Mouse (Mus musculus): ENCODE results near the gene Casq2. TPM values are rescaled to one million over a fixed set of nuclear protein-coding genes. Genes with fewer than 3 reads are reported as not detected.

The Casq2 gene
- polyA plus RNA-seq, 1 experiment from 2014 or later: 0.17 TPM

GRCm38 (mm10) chr3:102079413-102079812 is 6.8 kb upstream of the Casq2 start:
- CTCF ChIA-PET: interaction anchor here (1.8 kb wide), 1 partner anchor 164 kb away, joined by 9 read pairs; no protein-coding TSS in a partner anchor
- no peaks in the 10 kb centered on the region for H3K27me3 ChIP-seq
- TF ChIP-seq CTCF (IDR thresholded peaks at IDR 0.05): no peak
- in situ Hi-C loops (cut with MboI; ENCODE audit: low pct_unique_long_range_greater_than_20kb): no loop called here
- no peak for ATAC-seq
- no peak for DNase-seq (ENCODE audit: low read depth, low spot score)
- POLR2A ChIA-PET: no interaction called here

DNA sequence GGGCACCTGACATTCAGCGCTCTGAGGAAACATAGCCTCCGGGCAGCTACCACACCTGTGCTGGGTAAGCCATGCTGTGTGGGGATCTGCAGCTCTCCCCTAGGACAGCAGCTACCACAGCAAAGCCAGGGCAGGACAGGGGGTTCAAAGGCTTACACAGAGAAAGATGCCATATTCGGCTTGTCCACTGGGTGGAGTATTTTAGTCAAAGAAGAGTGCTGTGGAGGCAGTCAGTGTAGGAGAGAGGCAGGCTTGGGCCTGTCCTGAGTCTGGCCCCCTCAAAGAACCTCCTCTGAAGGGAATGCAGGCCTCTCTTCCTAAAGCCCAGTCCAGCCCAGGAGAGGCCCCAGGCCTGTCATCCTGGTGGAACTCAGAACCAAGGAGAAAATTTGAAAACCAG is 4.4 kb upstream of the Casq2 start:
- H3K27me3 ChIP-seq: no peaks in the 10 kb centered on the region
- CTCF ChIA-PET: interaction anchor here (0.8 to 2.0 kb wide), 5 partner anchors 12 to 167 kb away, joined by 3 to 19 read pairs (median 7); no protein-coding TSS in a partner anchor
- ATAC-seq: peak; percentile 61
- POLR2A ChIA-PET: interaction anchor here (2.7 kb wide), 1 partner anchor 161 kb away, joined by 10 read pairs; no protein-coding TSS in a partner anchor
- no peak for DNase-seq (ENCODE audit: low read depth, low spot score)
- peak; percentile 76 for TF ChIP-seq CTCF (IDR thresholded peaks at IDR 0.05)
- in situ Hi-C loops (cut with MboI; ENCODE audit: low pct_unique_long_range_greater_than_20kb): loop anchor here (5.0 to 10.0 kb wide), 2 partner anchors 160 to 723 kb away; no protein-coding TSS in a partner anchor

DNA sequence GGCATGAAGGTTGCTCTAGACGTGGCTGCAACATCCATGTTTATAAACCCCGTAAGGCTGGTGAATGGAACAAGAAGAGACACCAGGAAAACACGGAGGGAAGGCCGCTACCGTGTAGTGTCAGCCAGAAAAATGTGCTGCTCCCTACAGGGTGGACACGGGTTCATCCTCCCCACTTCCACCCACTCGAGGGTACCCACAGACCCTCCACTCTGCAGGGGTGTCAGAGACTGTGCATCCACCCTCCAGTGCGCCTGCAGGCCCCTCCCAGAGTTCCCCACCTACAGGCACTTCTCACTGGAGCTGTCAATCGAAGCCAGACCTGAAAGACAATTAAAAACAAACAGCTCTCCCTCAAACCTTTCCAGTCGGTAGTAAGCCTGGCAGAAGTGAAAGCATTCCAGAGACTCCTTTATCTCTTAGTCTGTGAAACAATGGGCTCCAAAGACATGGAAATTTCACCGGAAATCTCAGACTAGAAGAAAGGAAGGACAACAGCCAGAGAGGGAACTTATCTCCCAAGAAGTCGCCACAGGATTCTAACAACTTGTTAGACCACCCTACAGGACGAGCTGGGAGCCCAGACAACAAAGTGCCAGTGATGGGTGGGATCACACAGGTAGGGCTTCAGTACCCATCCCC is 2.5 kb upstream of the Casq2 start:
- ATAC-seq (no peak), DNase-seq (ENCODE audit: low read depth, low spot score) (no peak)
- in situ Hi-C loops (cut with MboI; ENCODE audit: low pct_unique_long_range_greater_than_20kb): loop anchor here (5.0 to 10.0 kb wide), 2 partner anchors 159 to 721 kb away; no protein-coding TSS in a partner anchor

GRCm38 (mm10) chr3:102084833-102085491 is 1.3 kb upstream of the Casq2 start:
- ATAC-seq (no peak), DNase-seq (ENCODE audit: low read depth, low spot score) (no peak)
- no peak for TF ChIP-seq CTCF (IDR thresholded peaks at IDR 0.05)
- in situ Hi-C loops (cut with MboI; ENCODE audit: low pct_unique_long_range_greater_than_20kb): loop anchor here (5.0 to 10.0 kb wide), 2 partner anchors 157 to 720 kb away; no protein-coding TSS in a partner anchor
- POLR2A ChIA-PET: interaction anchor here (0.9 kb wide), 1 partner anchor 117 kb away, joined by 3 read pairs; no protein-coding TSS in a partner anchor
- H3K27me3 ChIP-seq: no peaks in the 10 kb centered on the region
- CTCF ChIA-PET: interaction anchor here (0.6 kb wide), 1 partner anchor 157 kb away, joined by 3 read pairs; no protein-coding TSS in a partner anchor

More for the DNA sequence above, 2.5 kb upstream of the Casq2 start:
- no peaks in the 10 kb centered on the region for H3K27me3 ChIP-seq
- POLR2A ChIA-PET: no interaction called here
- no peak for TF ChIP-seq CTCF (IDR thresholded peaks at IDR 0.05)
- CTCF ChIA-PET: interaction anchor here (0.6 to 1.0 kb wide), 2 partner anchors 39 to 159 kb away, joined by 3 read pairs; no protein-coding TSS in a partner anchor

GRCm38 (mm10) chr3:102085719-102086118 is 496 bp upstream of the Casq2 start:
- no peaks in the 10 kb centered on the region for H3K27me3 ChIP-seq
- ATAC-seq: no peak
- in situ Hi-C loops (cut with MboI; ENCODE audit: low pct_unique_long_range_greater_than_20kb): loop anchor here (10.0 kb wide), 1 partner anchor 719 kb away; no protein-coding TSS in a partner anchor
- TF ChIP-seq CTCF (IDR thresholded peaks at IDR 0.05): no peak
- ChIA-PET POLR2A (interaction anchor here (0.9 kb wide), 1 partner anchor 116 kb away, joined by 3 read pairs; no protein-coding TSS in a partner anchor), CTCF (interaction anchor here (1.7 to 1.9 kb wide), 2 partner anchors 111 to 158 kb away, joined by 4 to 9 read pairs; no protein-coding TSS in a partner anchor)
- DNase-seq (ENCODE audit: low read depth, low spot score): no peak

GRCm38 (mm10) chr3:102094841-102095240 is 8.6 kb downstream of the Casq2 start:
- no peak for DNase-seq (ENCODE audit: low read depth, low spot score)
- CTCF ChIA-PET: no interaction called here
- TF ChIP-seq CTCF (IDR thresholded peaks at IDR 0.05): no peak
- no peaks in the 10 kb centered on the region for H3K27me3 ChIP-seq
- POLR2A ChIA-PET: no interaction called here
- no peak for ATAC-seq
- in situ Hi-C loops (cut with MboI; ENCODE audit: low pct_unique_long_range_greater_than_20kb): no loop called here

- in situ Hi-C loops (cut with MboI; ENCODE audit: low pct_unique_long_range_greater_than_20kb): no loop called here
- CTCF ChIA-PET: interaction anchor here (1.9 kb wide), 1 partner anchor 14 kb away, joined by 7 read pairs; no protein-coding TSS in a partner anchor
Observed at GRCm38 (mm10) chr3:102095412-102095811, 9.2 kb downstream of the Casq2 start.

GRCm38 (mm10) chr3:102096366-102096765 is 10.2 kb downstream of the Casq2 start:
- no peak for TF ChIP-seq CTCF (IDR thresholded peaks at IDR 0.05)
- ChIA-PET POLR2A (no interaction called here), CTCF (interaction anchor here (1.9 kb wide), 1 partner anchor 15 kb away, joined by 7 read pairs; no protein-coding TSS in a partner anchor)
- no peaks in the 10 kb centered on the region for H3K27me3 ChIP-seq
- in situ Hi-C loops (cut with MboI; ENCODE audit: low pct_unique_long_range_greater_than_20kb): no loop called here
- no peak for DNase-seq (ENCODE audit: low read depth, low spot score)
- ATAC-seq: no peak

More at GRCm38 (mm10) chr3:102095412-102095811, 9.2 kb downstream of the Casq2 start:
- no peak for TF ChIP-seq CTCF (IDR thresholded peaks at IDR 0.05)
- DNase-seq (ENCODE audit: low read depth, low spot score) (no peak), ATAC-seq (no peak)
- H3K27me3 ChIP-seq: no peaks in the 10 kb centered on the region
- POLR2A ChIA-PET: no interaction called here

DNA sequence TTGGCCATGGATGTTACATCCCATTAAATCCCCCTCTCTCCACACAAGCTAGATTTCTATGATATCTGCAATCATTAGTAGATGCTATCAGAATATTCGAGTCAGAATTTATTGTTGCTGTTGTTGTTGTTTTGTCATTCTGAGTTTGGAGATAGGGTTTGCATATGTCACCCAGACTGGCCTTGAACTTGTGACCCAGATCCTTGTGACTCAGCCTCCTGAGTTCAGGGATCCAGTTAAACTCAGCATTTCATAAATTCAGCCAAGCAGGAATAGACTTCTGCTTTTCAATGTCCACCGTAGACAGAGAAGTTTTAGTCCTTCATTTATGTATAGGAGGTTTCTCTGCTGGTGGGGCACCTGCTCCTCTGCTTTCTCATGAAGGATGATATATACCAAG is 10.8 kb downstream of the Casq2 start:
- DNase-seq (ENCODE audit: low read depth, low spot score) (no peak), ATAC-seq (no peak)
- TF ChIP-seq CTCF (IDR thresholded peaks at IDR 0.05): no peak
- CTCF ChIA-PET: interaction anchor here (1.9 kb wide), 1 partner anchor 16 kb away, joined by 7 read pairs; no protein-coding TSS in a partner anchor
- POLR2A ChIA-PET: no interaction called here
- no peaks in the 10 kb centered on the region for H3K27me3 ChIP-seq
- in situ Hi-C loops (cut with MboI; ENCODE audit: low pct_unique_long_range_greater_than_20kb): no loop called here

- DNase-seq (ENCODE audit: low read depth, low spot score): no peak
- CTCF ChIA-PET: interaction anchor here (6.1 kb wide), 1 partner anchor 8 kb away, joined by 32 read pairs; no protein-coding TSS in a partner anchor
- in situ Hi-C loops (cut with MboI; ENCODE audit: low pct_unique_long_range_greater_than_20kb): no loop called here
- TF ChIP-seq CTCF (IDR thresholded peaks at IDR 0.05): no peak
- POLR2A ChIA-PET: no interaction called here
- no peak for ATAC-seq
- no peaks in the 10 kb centered on the region for H3K27me3 ChIP-seq
Observed at GRCm38 (mm10) chr3:102099242-102099641, 13.0 kb downstream of the Casq2 start.
